Mouse (Mus musculus): ENCODE measurements around the gene Raet1e.
"Not testable (repeated sequence)": the region's sequence is repeated elsewhere in the genome, so short reads cannot be mapped to it uniquely, and the experiment has no call there.

DNA sequence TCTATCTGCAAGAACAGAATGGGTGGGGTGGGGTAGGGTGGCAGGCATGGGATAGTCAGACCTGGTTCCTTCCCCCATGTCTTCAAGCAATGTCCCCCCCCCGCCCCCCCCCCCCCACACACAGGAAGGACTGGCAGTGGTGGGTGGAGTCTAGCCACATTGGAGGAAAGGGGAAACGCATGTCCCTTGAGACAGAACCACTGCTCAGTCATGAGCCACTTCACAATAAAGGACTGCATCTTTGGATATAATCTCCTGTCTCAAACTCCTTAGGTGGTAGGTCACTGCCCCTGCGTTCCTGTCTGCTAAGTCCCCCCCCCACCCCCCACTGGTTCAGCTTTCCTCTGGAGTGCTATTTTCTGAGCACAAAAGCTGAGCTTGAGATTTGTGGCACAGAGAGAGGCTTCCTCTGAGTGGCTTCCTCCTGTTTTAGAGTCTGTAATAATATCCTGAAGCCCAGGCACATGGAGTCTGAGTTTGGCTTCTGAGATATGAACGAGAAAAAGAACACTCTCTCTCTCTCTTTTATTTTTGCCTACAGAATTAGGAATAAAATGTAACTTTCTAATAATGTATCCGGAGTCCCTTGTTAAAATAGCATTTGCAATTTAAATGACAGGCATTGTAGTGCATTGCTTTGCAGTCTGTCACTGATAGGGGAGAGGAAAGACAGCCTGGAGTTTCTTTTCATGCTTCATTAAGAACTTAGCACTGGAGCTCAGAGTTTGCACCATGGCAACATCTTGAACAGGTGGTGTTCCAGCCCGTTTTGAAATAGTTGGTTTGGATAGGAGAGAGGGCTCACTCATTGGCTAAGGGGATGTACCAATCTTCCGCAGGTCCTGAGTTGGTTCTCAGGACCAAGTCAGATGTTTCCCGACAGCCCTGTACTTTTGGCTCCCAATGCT lies 112.8 kb downstream of the Raet1e start:
- not testable (repeated sequence) for TF ChIP-seq GATA2 (IDR thresholded peaks at IDR 0.05; ENCODE audit: borderline replicate concordance, low read depth, low read length); CTCF (IDR thresholded peaks at IDR 0.05; ENCODE audit: low read depth, low read length); TAL1 (conservative IDR thresholded peaks at IDR 0.05; ENCODE audit: low read depth, low read length)
